Mouse (Mus musculus) CH12.LX (cell line): ENCODE measurements at regions not wholly inside any gene's neighbourhood (a gene's known extent, or its start where the extent isn't known, plus 50 kb on each side); places are given as distances from the start of the nearest gene placed in this dataset.
A peak's percentile ranks its signal among the peaks of the same experiment; 100 is the strongest.

ENCODE experiments used
- DNase-seq: peaks from one replicate; pipeline ENCODE4 v3.0.0-alpha.2; 2013; ENCODE audit errors: extremely low read depth
- H3K27ac ChIP-seq: 2 replicates; pipeline ENCODE4 v1.5.1; 2012; ENCODE audit warnings: low read depth, mild to moderate bottlenecking, control low read depth, moderate library complexity; ENCODE audit not compliant: insufficient read depth
- H3K27me3 ChIP-seq: replicated peaks from 2 replicates; pipeline ENCODE3; 2012; ENCODE audit warnings: inconsistent platforms
- H3K36me3 ChIP-seq, 2 experiments: replicated peaks in 1 of 2; 2 replicates each; pipeline versions ENCODE3 to v1.6.1; 2012; ENCODE audit warnings: inconsistent platforms in 1 of 2, low read length in 1 of 2, mild to moderate bottlenecking in 1 of 2, mixed read lengths in 1 of 2, moderate library complexity in 1 of 2; ENCODE audit not compliant: control insufficient read depth in 1 of 2, insufficient read depth in 1 of 2
- H3K4me1 ChIP-seq, 2 experiments: 2 replicates each; pipeline ENCODE4 v1.6.1; 2012; ENCODE audit warnings: inconsistent platforms in 1 of 2, moderate library complexity in 1 of 2; ENCODE audit not compliant: insufficient read depth in 2 of 2, control insufficient read depth in 1 of 2
- H3K4me2 ChIP-seq: 2 replicates; pipeline ENCODE4 v1.6.1; 2012; ENCODE audit warnings: low read depth, mild to moderate bottlenecking, control low read depth; ENCODE audit not compliant: poor library complexity, insufficient read depth, severe bottlenecking
- H3K4me3 ChIP-seq, 3 experiments: fragments of 150-350 bp in 1 of 3; sonication (generic) in 1 of 3; replicated peaks in 1 of 3; 2 replicates each; pipeline versions ENCODE3 to v1.5.1; 2011 to 2012; ENCODE audit warnings: low read depth in 2 of 3, low read length in 2 of 3, mild to moderate bottlenecking in 2 of 3, moderate library complexity in 2 of 3, control low read depth in 1 of 3, improper control_type of control experiment in 1 of 3, inconsistent platforms in 1 of 3, mixed read lengths in 1 of 3; ENCODE audit not compliant: poor library complexity in 1 of 3
- H3K79me2 ChIP-seq: replicated peaks from 2 replicates; pipeline ENCODE4 v1.6.1; 2012; ENCODE audit warnings: mild to moderate bottlenecking, moderate library complexity; ENCODE audit not compliant: control insufficient read depth, poor library complexity, insufficient read depth, severe bottlenecking; ENCODE audit errors: extremely low read depth
- H3K9ac ChIP-seq: 2 replicates; pipeline ENCODE4 v1.6.1; 2012; ENCODE audit warnings: low read depth, mild to moderate bottlenecking, control low read depth, moderate library complexity; ENCODE audit not compliant: insufficient read depth
- H3K9me3 ChIP-seq: replicated peaks from 2 replicates; pipeline ENCODE3; 2012; ENCODE audit warnings: low read length, inconsistent platforms, mixed read lengths
- BHLHE40 ChIP-seq: IDR thresholded peaks from 2 replicates; pipeline ENCODE4 v1.6.1; 2011; ENCODE audit warnings: mild to moderate bottlenecking, low read depth, low read length, improper control_type of control experiment
- CHD1 ChIP-seq: IDR thresholded peaks from 2 replicates; pipeline ENCODE4 v1.6.1; 2012; ENCODE audit warnings: low read depth, low read length, improper control_type of control experiment, inconsistent platforms
- CTCF ChIP-seq, 2 experiments: IDR thresholded peaks in 1 of 2; conservative IDR thresholded peaks in 1 of 2; 2 replicates each; pipeline ENCODE4 v1.5.1; 2011 to 2012; ENCODE audit warnings: low read depth in 2 of 2, low read length in 2 of 2, improper control_type of control experiment in 1 of 2, inconsistent platforms in 1 of 2, mild to moderate bottlenecking in 1 of 2, moderate library complexity in 1 of 2
- EP300 ChIP-seq: IDR thresholded peaks from 2 replicates; pipeline ENCODE4 v1.6.1; 2011; ENCODE audit warnings: low read length, improper control_type of control experiment
- GABPA ChIP-seq: IDR thresholded peaks from 2 replicates; pipeline ENCODE4 v1.6.1; 2012; ENCODE audit warnings: low read depth, low read length, improper control_type of control experiment, inconsistent platforms; ENCODE audit not compliant: insufficient replicate concordance
- KAT2A ChIP-seq: IDR thresholded peaks from 2 replicates; pipeline ENCODE4 v1.6.1; 2012; ENCODE audit warnings: low read length, improper control_type of control experiment, inconsistent platforms; ENCODE audit not compliant: insufficient replicate concordance
- MAX ChIP-seq: IDR thresholded peaks from 2 replicates; pipeline ENCODE4 v1.6.1; 2011; ENCODE audit warnings: low read length, improper control_type of control experiment
- MAZ ChIP-seq: IDR thresholded peaks from 2 replicates; pipeline ENCODE4 v1.6.1; 2012; ENCODE audit warnings: low read depth, mild to moderate bottlenecking, inconsistent platforms, low read length, improper control_type of control experiment, moderate library complexity
- MXI1 ChIP-seq: IDR thresholded peaks from 2 replicates; pipeline ENCODE4 v1.6.1; 2011; ENCODE audit warnings: mild to moderate bottlenecking, low read depth, low read length, improper control_type of control experiment
- NRF1 ChIP-seq: IDR thresholded peaks from 2 replicates; pipeline ENCODE4 v1.6.1; 2014; ENCODE audit warnings: low read depth, mild to moderate bottlenecking, inconsistent platforms, low read length, improper control_type of control experiment, moderate library complexity
- POLR2AphosphoS2 ChIP-seq: IDR thresholded peaks from 2 replicates; pipeline ENCODE4 v1.6.1; 2011; ENCODE audit warnings: low read depth, low read length, improper control_type of control experiment
- RCOR1 ChIP-seq: conservative IDR thresholded peaks from 2 replicates; pipeline ENCODE4 v1.6.1; 2012; ENCODE audit warnings: low read depth, mild to moderate bottlenecking, inconsistent platforms, low read length, improper control_type of control experiment
- SIN3A ChIP-seq: IDR thresholded peaks from 2 replicates; pipeline ENCODE4 v1.6.1; 2012; ENCODE audit warnings: low read length, improper control_type of control experiment, inconsistent platforms
- TCF12 ChIP-seq: IDR thresholded peaks from 2 replicates; pipeline ENCODE4 v1.6.1; 2014; ENCODE audit warnings: low read depth, mild to moderate bottlenecking, inconsistent platforms, low read length, improper control_type of control experiment
- UBTF ChIP-seq: IDR thresholded peaks from 2 replicates; pipeline ENCODE4 v1.6.1; 2012; ENCODE audit warnings: low read depth, mild to moderate bottlenecking, inconsistent platforms, low read length, improper control_type of control experiment, moderate library complexity
- USF1 ChIP-seq: IDR thresholded peaks from 2 replicates; pipeline ENCODE4 v1.6.1; 2014; ENCODE audit warnings: low read depth, mild to moderate bottlenecking, inconsistent platforms, low read length, improper control_type of control experiment
- ZKSCAN1 ChIP-seq: IDR thresholded peaks from 2 replicates; pipeline ENCODE4 v1.6.1; 2012; ENCODE audit warnings: low read depth, inconsistent platforms, low read length, improper control_type of control experiment, borderline replicate concordance
- dilution Hi-C: fragments of 300-500 bp; cut with MboI; formaldehyde crosslinking; loops from 2 replicates; pipeline ENCODE4 v1.14.3; 2020; ENCODE audit warnings: low sequenced_read_pairs; ENCODE audit not compliant: extremely low pct_unique_long_range_greater_than_20kb, extremely low pct_ligation_motif_present
- in situ Hi-C: fragments of 300-500 bp; cut with MboI; formaldehyde crosslinking; loops from 3 replicates; pipeline ENCODE4 v1.14.3; 2019; ENCODE audit warnings: low sequenced_read_pairs, low pct_ligation_motif_present, low pct_unique_long_range_greater_than_20kb, mixed read lengths

DNA sequence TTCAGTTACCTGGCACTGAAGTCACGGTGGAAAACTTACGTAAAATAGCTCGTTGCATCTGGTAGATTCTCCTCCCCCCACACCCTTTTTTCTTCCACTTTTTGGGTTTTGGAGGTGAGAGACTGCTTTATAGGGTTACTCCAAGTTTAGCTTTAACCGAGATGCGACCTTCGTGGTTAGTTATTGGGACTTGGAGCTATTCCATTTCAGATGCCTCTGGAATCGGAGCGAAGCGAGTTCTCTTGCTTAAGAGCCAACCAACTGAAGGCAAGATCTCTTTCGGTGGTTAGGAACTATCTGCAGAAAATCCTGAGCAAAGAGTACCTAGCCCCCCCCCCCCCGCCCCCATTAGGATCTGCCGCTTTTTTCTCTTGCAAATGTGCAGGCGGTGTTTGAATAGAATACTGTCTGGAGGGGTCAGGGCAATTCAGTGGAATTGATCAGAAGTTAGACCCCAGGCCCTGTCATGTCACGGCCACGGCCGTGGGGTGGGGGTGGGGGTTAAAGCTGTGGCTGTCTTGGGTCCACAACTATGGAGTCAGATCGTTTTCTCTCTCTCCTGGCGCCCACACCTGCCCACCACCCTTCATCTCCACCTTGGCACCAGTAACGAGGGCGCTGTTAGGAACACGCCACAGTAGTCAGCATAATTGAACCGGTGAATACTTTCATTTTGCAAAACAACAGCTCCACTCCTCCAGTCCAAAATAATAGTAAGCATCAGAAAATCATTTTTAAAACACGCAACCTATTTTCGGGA is 229.6 kb downstream of the Mef2c start:
- H3K27ac ChIP-seq: peak overlapping the region; percentile 40; the same call in 1 of the 2 replicates
- peaks cover 5% of the 10 kb centered on the region for H3K9me3 ChIP-seq
- peaks cover 0 to 28% of the 10 kb centered on the region in 2 experiments for H3K36me3 ChIP-seq
- no peaks in the 10 kb centered on the region for H3K27me3 ChIP-seq
- no peaks in the 10 kb centered on the region; the same call in 1 of the 2 replicates for H3K79me2 ChIP-seq
- H3K4me2 ChIP-seq: peak overlapping the region; percentile 90
- in situ Hi-C loops (loop anchor here (10.0 kb wide), 1 partner anchor 611 kb away; no protein-coding TSS in a partner anchor), dilution Hi-C loops (no loop called here)
- H3K9ac ChIP-seq: peak overlapping the region; percentile 80
- peak overlapping the region; percentile 55 to 72 (median 57) for H3K4me3 ChIP-seq
- TF ChIP-seq SIN3A (no peak), TCF12 (no peak), CHD1 (0 out of 2 replicates have a peak, but pooled peaks have one; percentile 13), POLR2AphosphoS2 (no peak), NRF1 (no peak), MXI1 (no peak), KAT2A (no peak), MAX (no peak), ZKSCAN1 (no peak), GABPA (no peak), UBTF (0 out of 2 replicates have a peak, but pooled peaks have one; percentile 5), BHLHE40 (0 out of 2 replicates have a peak, but pooled peaks have one; percentile 1), MAZ (0 out of 2 replicates have a peak, but pooled peaks have one; percentile 22), RCOR1 (no peak), USF1 (no peak), CTCF (conservative IDR thresholded peaks at IDR 0.05 in 1 of 2, IDR thresholded peaks at IDR 0.05 in 1 of 2; ENCODE audit: low read depth in 2 of 2, low read length in 2 of 2) (no peak)
- no peak for DNase-seq
- peaks cover 0 to 13% of the 10 kb centered on the region in 2 experiments; a peak in 1 of 4 replicates for H3K4me1 ChIP-seq

DNA sequence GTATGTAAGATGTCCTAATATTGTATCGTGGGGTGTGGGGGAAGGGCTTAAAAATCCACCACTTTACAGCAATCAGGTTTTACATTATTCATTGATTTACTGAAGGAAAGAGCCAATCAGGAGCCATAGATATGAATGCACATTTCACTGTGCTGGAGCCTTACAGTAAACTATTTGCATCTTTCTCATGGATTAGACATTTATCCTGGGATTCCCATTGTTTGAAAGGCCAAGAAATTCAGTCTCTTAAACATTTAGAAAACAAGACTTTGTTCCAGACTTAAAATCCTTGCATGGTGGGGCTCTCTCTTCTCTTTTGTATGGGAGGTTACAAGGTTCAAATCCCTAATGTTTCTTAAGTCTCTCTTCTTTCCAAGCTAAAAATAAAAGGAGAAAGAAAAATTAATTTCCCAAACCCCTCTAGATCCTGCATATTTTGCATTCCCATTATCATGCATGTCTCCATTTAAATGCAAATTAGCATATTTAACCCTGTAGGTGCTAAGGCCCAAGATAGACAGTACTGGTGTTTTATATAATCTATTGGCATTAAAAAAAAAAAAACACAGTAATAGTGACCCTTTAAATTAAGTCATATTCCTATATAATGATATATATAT is 230.3 kb downstream of the Mef2c start:
- Histone ChIP-seq H3K4me1 (peaks cover 0 to 13% of the 10 kb centered on the region in 2 experiments; a peak in 1 of 4 replicates), H3K27me3 (no peaks in the 10 kb centered on the region), H3K79me2 (peaks cover 6% of the 10 kb centered on the region), H3K9me3 (peaks cover 5% of the 10 kb centered on the region), H3K9ac (peak overlapping the region; percentile 80), H3K27ac (no peak overlapping the region), H3K36me3 (peaks cover 0 to 28% of the 10 kb centered on the region in 2 experiments), H3K4me2 (peak overlapping the region; percentile 90; the same call in 1 of the 2 replicates), H3K4me3 (peak overlapping the region; percentile 55 to 72 (median 57))
- peak; percentile 23; the same call in 1 of the 2 replicates for TF ChIP-seq EP300
- no peak for TF ChIP-seq CTCF (conservative IDR thresholded peaks at IDR 0.05 in 1 of 2, IDR thresholded peaks at IDR 0.05 in 1 of 2; ENCODE audit: low read depth in 2 of 2, low read length in 2 of 2)
- in situ Hi-C loops (loop anchor here (10.0 kb wide), 1 partner anchor 611 kb away; no protein-coding TSS in a partner anchor), dilution Hi-C loops (no loop called here)
- no peak for DNase-seq
